Mouse (Mus musculus): Measurements from ENCODE around the gene 1700029J07Rik.

Gene 1700029J07Rik

DNA sequence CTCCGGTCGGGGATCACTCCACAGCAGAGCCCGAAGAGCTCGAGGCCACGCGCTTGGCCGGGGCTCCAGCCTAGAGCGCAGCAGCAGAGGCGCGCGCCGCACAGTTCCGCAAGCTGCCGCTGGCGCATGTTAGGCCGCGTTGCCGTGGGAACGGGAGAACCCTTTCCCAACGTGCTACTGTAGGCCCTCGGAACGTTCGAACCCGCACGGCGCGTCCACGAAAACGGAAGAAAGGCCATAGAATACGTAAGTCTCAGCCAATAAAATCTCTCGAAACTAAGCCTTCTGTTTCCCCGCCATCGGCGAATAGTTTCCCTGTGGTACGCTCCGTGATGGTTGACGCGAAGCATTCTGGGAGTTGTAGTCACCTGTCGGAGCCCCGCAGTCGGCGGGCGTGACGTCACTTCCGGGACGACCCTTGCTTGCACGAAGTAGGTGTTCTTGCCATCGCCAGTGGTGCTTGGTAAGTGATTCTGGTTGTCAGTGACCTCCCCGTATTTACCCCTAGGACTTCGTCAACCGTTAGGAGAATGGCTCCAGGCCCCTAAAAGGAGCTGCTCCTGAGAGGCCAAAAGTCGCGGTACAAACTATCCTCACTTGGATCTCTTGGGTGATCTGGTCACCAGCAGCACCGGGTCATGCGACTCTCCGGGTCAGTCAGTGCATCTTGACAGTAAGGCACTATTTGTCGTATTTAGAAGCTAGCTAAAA lies at the start of gene 1700029J07Rik, which contains the start of gene Ufsp2:
Gene 1700029J07Rik, minus strand, starts transcription at position 127 of the 711 bp plus-strand sequence.
Gene Ufsp2, plus strand, starts transcription at position 403 of the 711 bp plus-strand sequence.
- peak; percentile 99 to 100 for DNase-seq

- no peak for DNase-seq
These were observed 49.3 kb upstream of the 1700029J07Rik start for GRCm38 (mm10) chr8:46024392-46024791.

DNA sequence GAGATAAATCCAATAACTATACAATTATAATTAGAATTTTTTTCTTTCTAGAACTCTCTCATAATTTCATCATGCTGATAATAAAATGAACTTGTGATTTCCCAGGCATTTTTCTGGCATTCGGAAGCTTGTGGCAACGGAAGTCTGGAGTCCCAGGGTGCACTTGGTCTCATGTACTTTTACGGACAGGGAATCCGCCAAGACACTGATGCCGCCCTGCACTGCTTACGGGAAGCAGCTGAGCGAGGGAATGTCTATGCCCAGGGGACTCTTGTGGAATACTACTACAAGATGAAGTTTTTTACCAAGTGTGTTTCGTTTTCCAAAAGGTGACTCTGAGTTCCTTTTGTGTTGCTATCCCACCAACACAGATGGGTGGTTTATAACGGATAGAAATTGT lies 47.7 kb upstream of the 1700029J07Rik start:
- no peak for DNase-seq

DNA sequence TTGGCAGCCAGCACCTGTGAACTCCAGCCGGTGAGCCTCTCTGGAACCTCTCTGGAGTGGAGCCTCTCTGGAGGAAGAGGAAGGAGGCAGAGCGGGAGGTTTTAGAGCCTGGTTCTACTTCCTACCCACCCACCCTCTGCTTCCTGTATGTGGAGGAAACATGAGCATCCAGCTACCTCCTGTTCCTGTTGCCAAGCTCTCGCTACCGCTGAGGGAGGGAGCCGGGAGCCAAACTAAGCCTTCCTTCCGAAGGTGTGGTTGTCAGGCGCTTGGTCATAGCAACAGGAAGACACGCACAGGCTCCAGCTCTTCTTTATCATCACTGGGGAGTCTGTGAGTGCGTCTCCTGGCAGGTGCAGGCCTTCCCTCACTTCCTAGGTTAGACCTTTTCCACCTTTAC lies 47.2 kb upstream of the 1700029J07Rik start:
- no peak for DNase-seq

DNA sequence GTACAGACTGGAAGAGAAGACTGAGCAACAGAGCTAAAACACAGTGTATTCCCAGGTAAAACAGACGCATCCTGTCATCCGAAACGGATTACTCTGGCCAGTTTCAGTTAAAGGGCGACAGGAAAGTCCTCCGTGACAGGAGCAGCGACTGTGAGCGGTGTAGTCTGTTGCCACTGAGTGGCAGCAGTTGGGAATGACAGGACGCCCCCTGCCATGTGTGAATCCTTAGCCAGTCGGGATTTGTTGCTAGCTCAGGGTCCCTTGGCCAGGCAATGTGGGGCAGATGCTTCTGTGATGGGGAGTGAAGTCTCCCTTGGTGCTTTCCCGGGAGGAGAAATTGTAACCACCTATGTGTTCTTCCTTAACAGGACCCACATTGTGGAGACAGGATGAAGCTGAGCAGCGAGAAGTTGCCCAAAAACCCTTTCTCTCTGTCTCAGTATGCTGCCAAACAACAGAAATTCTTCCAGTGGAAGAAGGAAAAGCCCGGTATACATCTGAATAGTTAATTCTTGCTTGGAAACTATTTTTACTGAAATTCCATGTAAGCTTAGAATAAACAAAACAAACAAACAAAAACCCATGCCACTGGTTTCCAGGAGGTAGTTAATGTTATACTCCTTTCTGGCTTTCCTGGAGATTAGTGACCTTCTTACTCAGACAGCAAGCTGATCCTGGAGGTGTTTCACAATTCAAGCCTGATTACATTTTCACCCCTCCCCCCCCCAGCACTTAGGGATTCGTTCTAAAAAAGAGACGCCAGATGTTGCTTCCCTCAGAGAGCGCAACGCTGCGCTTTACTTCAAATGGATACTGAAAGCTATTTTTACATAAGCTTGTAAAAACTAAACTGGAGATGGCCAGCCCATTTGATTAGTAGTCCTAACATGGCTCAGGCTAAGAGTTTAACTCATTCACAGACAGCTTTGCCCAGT lies 36.0 kb upstream of the 1700029J07Rik start:
- DNase-seq: peak; percentile 57 to 72

DNA sequence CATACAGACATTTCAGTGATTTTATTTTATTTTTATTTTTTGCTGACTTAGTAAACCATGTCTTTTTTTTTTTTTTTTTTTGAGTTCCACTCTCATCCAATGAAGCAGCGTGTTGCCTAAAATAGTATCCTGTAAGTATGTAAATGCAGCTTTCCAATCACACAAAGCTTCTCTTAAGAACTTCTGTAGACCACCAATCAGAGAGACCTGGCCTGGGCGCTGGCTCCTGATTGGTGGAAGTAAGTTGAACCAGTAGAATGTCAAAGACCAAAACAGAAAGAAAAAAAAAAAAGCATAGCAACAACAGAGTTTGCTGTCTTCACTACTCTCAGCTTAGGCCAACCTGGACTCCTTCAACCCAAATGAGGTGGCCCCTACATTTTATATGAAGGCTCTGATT lies 35.3 kb upstream of the 1700029J07Rik start:
- DNase-seq: peak; percentile 28

DNA sequence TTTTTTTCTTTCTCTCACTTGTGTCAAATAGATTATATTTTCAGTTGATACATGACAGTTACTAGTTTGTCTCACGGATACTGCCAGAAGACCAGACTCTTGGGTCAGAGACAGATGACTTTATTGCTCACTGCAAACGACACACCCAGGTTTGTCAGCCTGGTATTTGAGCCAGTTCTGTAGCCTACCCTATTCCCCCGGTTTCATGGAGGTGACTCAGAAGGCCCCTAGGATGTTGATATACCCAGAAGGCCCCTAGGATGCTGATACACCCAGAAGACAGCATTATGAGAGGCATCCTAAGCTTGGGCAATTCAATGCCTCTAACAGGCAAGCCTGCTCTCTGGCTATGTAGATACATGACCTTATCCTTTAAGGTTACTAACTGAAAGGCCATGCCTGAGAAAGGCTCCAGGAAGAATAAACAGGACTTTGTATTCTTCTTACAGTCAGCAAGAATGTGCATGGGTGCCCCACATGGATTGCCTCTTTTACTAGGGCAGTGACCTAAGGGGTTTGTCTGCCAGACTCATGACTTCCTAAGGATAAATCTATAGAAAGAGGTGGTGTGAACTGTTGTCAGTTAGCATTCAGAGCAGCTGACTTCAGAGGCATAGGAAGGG lies 32.1 kb upstream of the 1700029J07Rik start:
- DNase-seq: no peak

DNA sequence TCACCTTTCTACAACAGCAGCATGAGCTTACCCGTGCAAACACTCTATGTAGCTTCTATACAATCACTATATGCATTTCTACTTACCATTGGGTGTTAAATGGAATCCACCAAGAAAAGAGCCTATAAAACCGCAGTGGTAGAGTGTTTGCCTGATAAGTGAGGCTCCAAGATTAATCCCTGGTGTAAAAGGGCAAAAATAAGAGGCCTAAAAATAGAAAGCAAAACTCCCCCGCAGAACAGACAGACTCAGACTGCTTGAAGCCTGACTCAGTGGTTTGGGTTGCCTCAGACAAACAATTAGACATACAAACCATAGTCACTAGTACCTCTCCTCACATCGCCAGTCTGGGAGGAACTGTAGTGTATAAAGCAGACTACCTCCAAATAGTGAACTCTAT lies 30.5 kb upstream of the 1700029J07Rik start, which contains the start of gene Ankrd37:
Gene Ankrd37, minus strand, starts transcription at position 112 of the 400 bp plus-strand sequence.
- DNase-seq: no peak

DNA sequence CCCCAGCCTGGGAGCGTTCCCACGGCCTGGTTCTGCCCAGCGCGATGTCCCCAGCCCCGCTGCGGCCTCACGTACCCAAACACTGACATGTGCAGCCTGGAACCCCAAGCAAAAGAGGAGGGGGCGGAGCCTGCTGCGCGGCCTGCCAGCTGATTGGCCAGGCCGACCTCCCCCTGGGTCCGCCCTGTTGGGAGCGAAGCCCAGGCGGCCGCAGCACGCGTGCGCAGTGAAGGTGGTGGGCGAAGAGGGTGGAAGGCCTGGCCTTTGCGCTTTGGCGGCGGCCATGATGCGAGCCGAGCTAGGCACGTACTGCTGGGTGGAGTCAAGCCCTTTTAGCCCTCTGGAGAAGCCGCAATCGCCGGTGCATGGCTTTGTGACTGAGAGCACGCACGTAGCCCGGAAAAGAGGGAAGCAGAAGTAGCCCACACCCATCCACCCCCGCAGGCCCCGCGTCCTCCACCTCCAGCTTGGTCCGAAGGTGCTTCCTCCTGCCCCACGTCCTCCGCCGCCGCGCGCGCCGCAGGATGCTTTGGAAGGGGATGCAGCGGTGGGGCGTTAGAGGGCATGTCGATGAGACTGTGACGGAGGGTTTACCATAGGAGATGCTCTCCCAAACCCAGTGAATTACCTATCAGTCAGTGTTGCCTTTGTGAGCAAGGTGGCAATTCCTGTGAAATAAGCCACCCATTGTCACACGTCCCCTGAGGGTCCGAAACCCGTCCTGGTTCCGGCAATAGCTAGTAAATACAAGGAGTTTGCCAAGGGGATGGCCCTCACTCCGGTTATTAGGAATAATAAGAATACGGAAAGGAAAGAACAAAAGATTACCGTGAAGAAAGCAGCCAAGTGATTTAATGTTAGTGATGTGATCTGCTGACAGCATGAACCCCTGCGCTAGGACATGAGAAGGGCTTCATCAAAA lies 25.0 kb upstream of the 1700029J07Rik start:
- peak; percentile 99 to 100 for DNase-seq

GRCm38 (mm10) chr8:45999138-45999783 lies 24.2 kb upstream of the 1700029J07Rik start, which contains the start of gene Lrp2bp:
Gene Lrp2bp (plus strand): TSS chr8:45999303.
- peak; percentile 43 to 55 for DNase-seq

DNA sequence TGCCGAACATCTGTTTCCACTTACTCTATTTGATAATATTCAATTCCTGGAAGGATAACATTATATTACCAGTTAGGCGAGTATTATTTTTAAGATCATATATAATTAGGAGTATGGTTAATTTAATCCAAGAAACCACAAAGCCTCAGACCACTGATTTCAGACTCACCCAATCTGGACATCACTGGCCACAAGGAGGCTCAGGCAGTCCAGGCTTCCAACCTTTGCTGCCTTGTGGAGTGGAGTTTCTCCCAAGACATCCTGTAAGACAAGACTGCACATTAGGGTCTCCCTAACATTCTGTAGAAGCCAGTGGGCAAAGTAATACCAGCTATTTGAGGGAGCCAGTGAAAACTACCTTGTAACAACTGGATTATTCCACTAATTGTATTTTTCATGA lies 23.2 kb upstream of the 1700029J07Rik start:
- DNase-seq: no peak

DNA sequence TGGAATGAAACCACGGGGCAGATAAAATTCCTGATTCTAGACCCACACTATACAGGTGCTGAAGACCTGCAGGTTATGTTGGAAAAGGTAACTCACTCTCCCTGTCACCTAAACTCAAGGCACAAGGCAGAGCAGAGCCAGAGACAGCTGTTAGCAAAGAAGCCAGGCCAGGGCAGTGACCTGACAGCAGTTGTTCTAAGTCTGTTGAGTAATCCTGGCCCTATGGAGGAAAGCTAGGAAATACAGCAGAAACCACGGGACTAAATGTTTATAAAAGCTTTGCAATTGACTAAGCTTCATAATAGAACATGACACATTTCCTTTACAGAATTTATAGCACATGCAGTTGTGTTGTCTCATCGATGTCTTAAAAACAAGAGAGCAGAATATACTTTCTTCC lies 20.5 kb upstream of the 1700029J07Rik start:
- no peak for DNase-seq

- DNase-seq: peak in 1 of 2 experiments; percentile 32
These were observed 19.1 kb upstream of the 1700029J07Rik start for GRCm38 (mm10) chr8:45994111-45994510.

DNA sequence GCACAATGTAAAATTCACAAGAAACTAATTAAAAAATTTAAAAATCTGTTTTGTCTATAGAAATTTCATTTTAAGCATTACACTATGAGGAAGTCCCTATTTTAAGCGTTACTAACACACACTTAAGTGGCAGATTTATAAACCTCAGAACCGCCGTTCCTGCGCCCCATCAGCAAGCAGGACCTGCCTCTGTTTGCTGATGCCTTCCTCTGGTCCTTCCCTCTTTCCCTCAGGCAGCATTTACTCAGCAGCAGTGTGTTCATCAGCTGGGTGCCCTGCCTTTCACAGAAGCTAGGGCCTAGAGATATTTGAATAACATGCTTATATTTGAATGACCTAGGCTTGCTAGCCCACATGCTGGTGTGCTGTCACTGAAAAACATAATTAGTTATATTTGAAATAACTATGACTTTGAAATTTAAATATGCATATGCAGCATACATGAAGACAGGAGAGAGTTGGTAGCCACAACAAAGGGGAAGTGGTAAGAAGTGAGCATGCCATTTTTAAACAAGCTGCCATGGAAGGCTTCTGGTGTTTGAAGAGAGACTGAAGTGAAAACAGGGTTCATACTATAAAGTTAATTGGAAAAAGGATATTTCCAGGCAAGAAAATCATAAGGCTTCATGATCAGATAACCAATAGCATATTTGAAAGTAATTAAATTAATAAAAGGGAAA lies 15.7 kb upstream of the 1700029J07Rik start:
- DNase-seq: no peak

DNA sequence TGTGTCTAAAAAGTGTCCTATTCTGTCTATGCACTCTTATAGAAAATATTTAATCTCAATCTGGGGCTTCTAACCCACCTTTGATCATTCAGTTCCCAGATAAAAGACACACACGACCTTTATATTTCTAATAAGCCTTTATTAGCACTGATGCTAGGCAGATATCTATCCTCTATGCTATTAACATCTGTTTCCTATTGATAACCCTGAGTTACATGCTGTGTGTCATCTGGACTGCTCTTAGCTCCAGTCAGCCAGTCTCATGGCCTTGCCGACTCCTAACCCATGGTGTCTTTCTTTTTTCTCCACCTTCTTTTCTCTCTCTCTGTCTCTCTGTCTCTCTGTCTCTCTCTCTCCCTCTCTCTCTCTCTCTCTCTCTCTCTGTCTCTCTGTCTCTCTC lies 13.1 kb upstream of the 1700029J07Rik start:
- no peak for DNase-seq

DNA sequence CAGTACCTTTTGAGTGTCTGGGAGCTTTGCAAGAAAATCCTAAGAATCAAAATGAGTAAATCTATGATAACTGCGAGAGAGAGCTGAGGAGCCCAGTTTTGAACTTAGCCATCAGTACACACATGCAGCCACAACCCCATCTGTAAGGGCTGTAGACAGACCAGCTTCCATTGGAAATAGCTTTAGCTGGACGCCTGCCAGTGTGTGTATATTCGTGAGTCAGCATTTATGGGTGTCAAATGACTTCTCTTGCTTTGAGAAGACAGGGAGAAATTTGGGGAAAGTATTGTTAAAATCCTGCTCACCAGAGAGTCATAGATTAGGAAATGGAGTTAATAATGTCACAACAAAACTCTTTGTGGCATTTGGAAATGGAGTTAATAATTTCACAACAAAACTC lies 11.6 kb upstream of the 1700029J07Rik start:
- DNase-seq: no peak

DNA sequence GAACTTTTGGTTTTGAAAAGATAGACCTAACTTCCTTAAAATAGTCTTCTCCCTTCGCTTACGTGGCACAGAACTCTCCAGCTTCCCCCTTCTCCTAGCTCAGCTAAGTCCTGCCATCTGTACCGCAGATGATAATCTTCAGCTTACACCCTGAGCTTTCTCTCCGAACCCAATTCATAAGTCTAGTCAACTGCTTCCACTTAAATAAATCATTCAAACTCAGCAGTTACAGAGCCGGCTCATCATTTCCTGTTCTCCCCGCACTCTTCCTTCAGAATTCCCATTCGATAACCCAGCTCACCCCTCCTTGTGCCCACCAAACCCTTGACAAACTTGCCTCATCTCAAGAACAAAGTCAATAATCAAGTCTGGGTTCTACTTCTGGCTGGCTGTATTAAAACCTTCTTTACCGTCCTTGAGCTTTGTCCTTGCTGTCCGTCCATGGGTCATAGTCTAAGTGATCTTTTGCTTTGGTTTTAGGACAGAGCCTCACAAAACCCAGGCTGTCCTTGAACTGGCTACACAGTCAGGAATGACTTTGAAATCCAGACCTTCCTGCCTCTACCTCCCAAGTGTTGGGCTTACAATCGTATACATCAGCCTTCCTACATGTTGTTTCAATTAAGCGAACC lies 901 bp upstream of the 1700029J07Rik start:
- no peak for DNase-seq

- DNase-seq: no peak
These were observed 1.0 kb downstream of the 1700029J07Rik start for GRCm38 (mm10) chr8:45973988-45974505.

GRCm38 (mm10) chr8:45970894-45971293 lies 4.2 kb downstream of the 1700029J07Rik start:
- peak in 1 of 2 experiments; percentile 16 for DNase-seq

DNA sequence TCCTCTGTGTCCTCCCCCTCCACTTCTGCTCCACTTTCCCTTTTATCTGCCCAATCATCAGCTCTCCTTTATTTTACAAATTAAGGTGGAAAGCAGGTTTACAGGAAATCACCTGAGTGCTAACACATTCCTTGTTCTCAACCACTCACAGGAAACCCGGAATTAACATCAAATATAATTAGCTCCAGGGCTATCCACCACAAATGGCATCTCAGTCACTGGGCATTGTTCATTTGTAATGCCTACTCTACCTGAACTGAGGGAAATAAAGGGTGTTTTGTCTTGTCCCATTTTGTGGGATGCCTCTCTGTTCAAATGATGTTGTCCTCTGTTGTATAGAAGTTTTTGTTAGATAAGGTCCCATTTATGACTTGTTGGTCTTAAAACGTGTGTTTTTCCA lies 24.4 kb downstream of the 1700029J07Rik start:
- no peak for DNase-seq

All from cerebellum, postnatal 14 days (tissue).